Mouse (Mus musculus) G1E (cell line): Measurements from ENCODE around the gene Ccdc83. TPM values are rescaled to one million over a fixed set of nuclear protein-coding genes. Genes with fewer than 3 reads are reported as not detected.

Source experiments
- ATAC-seq: 2 replicates; pipeline ENCODE4 v1.8.0; 2016; ENCODE audit warnings: mild to moderate bottlenecking; ENCODE audit not compliant: insufficient number of reproducible peaks, poor library complexity, low FRiP score, severe bottlenecking; ENCODE audit errors: extremely low read depth
- DNase-seq: peaks from one replicate; pipeline ENCODE4 v3.0.0; 2012; ENCODE audit warnings: low spot score
- H3K27me3 ChIP-seq: 2 replicates; pipeline ENCODE4 v1.6.1; 2012; ENCODE audit warnings: mild to moderate bottlenecking, low read length, inconsistent platforms; ENCODE audit not compliant: insufficient read depth
- H3K36me3 ChIP-seq: replicated peaks from 2 replicates; pipeline ENCODE3; 2012; ENCODE audit warnings: mild to moderate bottlenecking, inconsistent platforms
- H3K4me1 ChIP-seq: 2 replicates; pipeline ENCODE4 v1.6.1; 2012; ENCODE audit warnings: low read depth, low read length, inconsistent platforms, mixed read lengths; ENCODE audit not compliant: insufficient read depth
- H3K4me3 ChIP-seq: 2 replicates; pipeline ENCODE4 v1.5.1; 2012; ENCODE audit warnings: low read depth, mild to moderate bottlenecking, inconsistent platforms, low read length, moderate library complexity, mixed read lengths
- H3K9me3 ChIP-seq: replicated peaks from 2 replicates; pipeline ENCODE4 v1.6.1; 2012; ENCODE audit warnings: inconsistent platforms
- CTCF ChIP-seq: IDR thresholded peaks from 2 replicates; pipeline ENCODE4 v1.5.1; 2012; ENCODE audit warnings: low read depth, low read length, inconsistent platforms, mixed read lengths
- GATA1 ChIP-seq: IDR thresholded peaks from 2 replicates; pipeline ENCODE4 v1.6.1; 2012; ENCODE audit warnings: borderline replicate concordance, low read length, inconsistent platforms, mixed read lengths
- GATA2 ChIP-seq: IDR thresholded peaks from 2 replicates; pipeline ENCODE4 v1.6.1; 2012; ENCODE audit warnings: low read depth, low read length, inconsistent platforms, borderline replicate concordance
- POLR2AphosphoS5 ChIP-seq: IDR thresholded peaks from 2 replicates; pipeline ENCODE4 v1.6.1; 2012; ENCODE audit warnings: low read depth, low read length, inconsistent platforms; ENCODE audit not compliant: insufficient replicate concordance
- TAL1 ChIP-seq: conservative IDR thresholded peaks from 2 replicates; pipeline ENCODE4 v1.6.1; 2012; ENCODE audit warnings: low read depth, low read length, inconsistent platforms, mixed read lengths
- polyA plus RNA-seq: library from polyadenylated mRNA; stranded (reverse); fragments of >175 nt; gene quantifications from 2 replicates; pipeline ENCODE4 v1.2.3, GENCODE M21; 2012
- total RNA-seq, 2 experiments: library from RNA; stranded (forward) in 1 of 2; stranded (reverse) in 1 of 2; fragments of 200-1000 nt in 1 of 2; fragments of >200 nt in 1 of 2; fragmentation: Nextera tagmentation in 1 of 2; gene quantifications; 2 replicates each; pipeline ENCODE4 v1.2.3; 2014 to 2017

The Ccdc83 gene
- total and polyA plus RNA-seq, 3 experiments = 0.22 TPM; not detected in 2

- H3K27me3 ChIP-seq = peaks cover 2% of the 10 kb centered on the region; the same call in 1 of the 2 replicates
- ATAC-seq = no peak
- no peaks in the 10 kb centered on the region for H3K9me3 ChIP-seq
- H3K4me3 ChIP-seq = no peak overlapping the region
- TF ChIP-seq GATA2 = no peak
- no peak for TF ChIP-seq GATA1
- no peak for TF ChIP-seq TAL1
- no peak for TF ChIP-seq CTCF
- TF ChIP-seq POLR2AphosphoS5 = no peak
- no peaks in the 10 kb centered on the region for H3K36me3 ChIP-seq
- DNase-seq = no peak
- no peaks in the 10 kb centered on the region for H3K4me1 ChIP-seq
These were observed 4.6 kb upstream of the Ccdc83 start for GRCm38 (mm10) chr7:90270141-90270540.

GRCm38 (mm10) chr7:90261902-90262599 is 3.5 kb downstream of the Ccdc83 start:
- H3K4me3 ChIP-seq = no peak overlapping the region
- no peak for ATAC-seq
- no peak for DNase-seq
- no peaks in the 10 kb centered on the region for H3K36me3 ChIP-seq
- no peak for TF ChIP-seq TAL1
- TF ChIP-seq POLR2AphosphoS5 = no peak
- no peak for TF ChIP-seq GATA2
- TF ChIP-seq GATA1 = no peak
- TF ChIP-seq CTCF = no peak
- H3K9me3 ChIP-seq = no peaks in the 10 kb centered on the region
- H3K27me3 ChIP-seq = peaks cover 12% of the 10 kb centered on the region
- no peaks in the 10 kb centered on the region for H3K4me1 ChIP-seq

GRCm38 (mm10) chr7:90259899-90260298 is 5.7 kb downstream of the Ccdc83 start:
- Histone ChIP-seq H3K27me3 (peaks cover 10% of the 10 kb centered on the region), H3K36me3 (no peaks in the 10 kb centered on the region), H3K4me3 (no peak overlapping the region), H3K9me3 (no peaks in the 10 kb centered on the region), H3K4me1 (no peaks in the 10 kb centered on the region)
- DNase-seq (no peak), ATAC-seq (no peak)
- TF ChIP-seq GATA2 (no peak), POLR2AphosphoS5 (no peak), TAL1 (no peak), CTCF (no peak), GATA1 (no peak)

- no peak for DNase-seq
- no peak for TF ChIP-seq GATA2
- TF ChIP-seq TAL1 = no peak
- no peak for TF ChIP-seq GATA1
- no peak for TF ChIP-seq CTCF
- TF ChIP-seq POLR2AphosphoS5 = no peak
- no peak for ATAC-seq
These were observed 6.9 kb downstream of the Ccdc83 start for GRCm38 (mm10) chr7:90258701-90259100.

GRCm38 (mm10) chr7:90252946-90253345 is 12.6 kb downstream of the Ccdc83 start:
- H3K4me3 ChIP-seq = no peak overlapping the region
- peaks cover 3% of the 10 kb centered on the region; the same call in 1 of the 2 replicates for H3K27me3 ChIP-seq
- no peaks in the 10 kb centered on the region for H3K36me3 ChIP-seq
- no peak for DNase-seq
- ATAC-seq = no peak
- TF ChIP-seq POLR2AphosphoS5 (no peak), TAL1 (no peak), GATA1 (no peak), CTCF (no peak), GATA2 (no peak)
- no peaks in the 10 kb centered on the region for H3K9me3 ChIP-seq
- no peaks in the 10 kb centered on the region for H3K4me1 ChIP-seq

More at GRCm38 (mm10) chr7:90258701-90259100, 6.9 kb downstream of the Ccdc83 start:
- Histone ChIP-seq H3K9me3 (no peaks in the 10 kb centered on the region), H3K4me3 (no peak overlapping the region), H3K36me3 (no peaks in the 10 kb centered on the region), H3K4me1 (no peaks in the 10 kb centered on the region), H3K27me3 (peaks cover 7% of the 10 kb centered on the region)

- no peaks in the 10 kb centered on the region for H3K36me3 ChIP-seq
- no peak for DNase-seq
- H3K27me3 ChIP-seq = no peaks in the 10 kb centered on the region; the same call in 1 of the 2 replicates
- no peak for ATAC-seq
- H3K4me3 ChIP-seq = no peak overlapping the region
- no peak for TF ChIP-seq TAL1
- no peak for TF ChIP-seq GATA2
- no peak for TF ChIP-seq CTCF
- no peak for TF ChIP-seq POLR2AphosphoS5
- TF ChIP-seq GATA1 = no peak
- no peaks in the 10 kb centered on the region for H3K4me1 ChIP-seq
- H3K9me3 ChIP-seq = no peaks in the 10 kb centered on the region
These were observed 21.9 kb downstream of the Ccdc83 start for GRCm38 (mm10) chr7:90243643-90244042.
